Mouse (Mus musculus): ENCODE measurements around the gene Pcgf1. TPM values are rescaled to one million over a fixed set of nuclear protein-coding genes. Genes with fewer than 3 reads are reported as not detected.
A peak's percentile ranks its signal among the peaks of the same experiment; 100 is the strongest.

The Pcgf1 gene
- total RNA-seq (2021) = 10 to 100 TPM in 1 of 2 experiments, 1 to 10 TPM in 1; 7.2 to 10.2 TPM

GRCm38 (mm10) chr6:83077630-83078323 lies at the start of gene Pcgf1:
Gene Pcgf1 (plus strand): TSS chr6:83077869.
- DNase-seq = no peak

- DNase-seq = no peak
Measured at GRCm38 (mm10) chr6:83029777-83030176, 47.9 kb upstream of the Pcgf1 start.

- no peak for DNase-seq
Measured at GRCm38 (mm10) chr6:83031111-83031510, 46.6 kb upstream of the Pcgf1 start.

GRCm38 (mm10) chr6:83031921-83032590 lies 45.6 kb upstream of the Pcgf1 start:
- no peak for DNase-seq

GRCm38 (mm10) chr6:83032769-83033191 lies 44.9 kb upstream of the Pcgf1 start:
- DNase-seq = peak; percentile 49

- DNase-seq = peak; percentile 77
Measured at GRCm38 (mm10) chr6:83033249-83034185, 44.2 kb upstream of the Pcgf1 start, which contains the start of the genes Dok1 and Loxl3. Gene Dok1 (minus strand): TSS chr6:83033471. Gene Loxl3 (plus strand): TSS chr6:83034173.

GRCm38 (mm10) chr6:83034463-83035055 lies 43.1 kb upstream of the Pcgf1 start:
- no peak for DNase-seq

GRCm38 (mm10) chr6:83037188-83037587 lies 40.5 kb upstream of the Pcgf1 start:
- DNase-seq = no peak

GRCm38 (mm10) chr6:83038496-83039012 lies 39.1 kb upstream of the Pcgf1 start:
- peak; percentile 92 for DNase-seq

- no peak for DNase-seq
Measured at GRCm38 (mm10) chr6:83040601-83041000, 37.1 kb upstream of the Pcgf1 start.

- no peak for DNase-seq
Measured at GRCm38 (mm10) chr6:83043561-83043960, 34.1 kb upstream of the Pcgf1 start.

GRCm38 (mm10) chr6:83043993-83044392 lies 33.7 kb upstream of the Pcgf1 start:
- DNase-seq = no peak

- DNase-seq = peak; percentile 37
Measured at GRCm38 (mm10) chr6:83044742-83045141, 32.9 kb upstream of the Pcgf1 start.

- DNase-seq = no peak
Measured at GRCm38 (mm10) chr6:83049367-83049766, 28.3 kb upstream of the Pcgf1 start.

GRCm38 (mm10) chr6:83053136-83053960 lies 24.3 kb upstream of the Pcgf1 start:
- no peak for DNase-seq

GRCm38 (mm10) chr6:83054074-83054851 lies 23.4 kb upstream of the Pcgf1 start, which contains the start of gene Aup1:
Gene Aup1 (plus strand): TSS chr6:83054521.
- peak; percentile 95 for DNase-seq

- DNase-seq = peak; percentile 49
Measured at GRCm38 (mm10) chr6:83054871-83055431, 22.7 kb upstream of the Pcgf1 start, which contains the start of gene Htra2. Gene Htra2 (minus strand): TSS chr6:83055273.

GRCm38 (mm10) chr6:83057790-83058189 lies 19.9 kb upstream of the Pcgf1 start, which contains the start of gene Dqx1:
Gene Dqx1 (plus strand): TSS chr6:83057844.
- DNase-seq = no peak

- DNase-seq = no peak
Measured at GRCm38 (mm10) chr6:83058725-83059124, 18.9 kb upstream of the Pcgf1 start.

- DNase-seq = no peak
Measured at GRCm38 (mm10) chr6:83065995-83066394, 11.7 kb upstream of the Pcgf1 start.

Data from heart, postnatal 4 days (tissue).